Mouse (Mus musculus): ENCODE data around the gene Olfr221. TPM values are rescaled to one million over a fixed set of nuclear protein-coding genes. Genes with fewer than 3 reads are reported as not detected.

Olfr221 gene
- polyA plus RNA-seq, 1 experiment, result not detected

DNA sequence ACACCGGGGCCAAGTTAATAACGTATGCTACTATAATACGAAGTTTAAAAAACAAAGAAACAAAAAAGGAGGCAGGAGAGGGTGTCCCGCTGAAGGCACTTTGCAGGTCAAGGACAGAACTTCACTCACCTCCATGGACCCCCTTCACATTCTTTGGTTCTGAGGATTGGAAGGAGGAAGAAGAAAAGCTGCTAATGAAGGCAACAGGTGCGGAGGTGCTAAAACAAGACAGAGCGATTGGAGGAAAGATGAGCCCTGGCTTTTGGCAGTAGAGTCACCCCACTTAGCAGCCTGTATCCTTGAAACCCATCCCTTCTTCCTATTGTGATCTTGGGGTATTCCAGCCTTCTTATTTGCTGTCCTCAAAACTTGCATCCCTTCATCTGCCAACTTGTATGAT, 32.4 kb downstream of the Olfr221 start:
- Histone ChIP-seq H3K27ac (ENCODE audit: insufficient read depth, low read depth, low read length) (no peak overlapping the region), H3K27me3 (replicated peaks; ENCODE audit: control insufficient read depth, insufficient read depth, low read length) (no peaks in the 10 kb centered on the region), H3K4me1 (ENCODE audit: control insufficient read depth, insufficient read depth, low read length) (peaks cover 12% of the 10 kb centered on the region), H3K4me3 (ENCODE audit: insufficient read depth, low read depth, low read length) (no peak overlapping the region), H3K36me3 (ENCODE audit: control insufficient read depth, insufficient read depth, low read length) (no peaks in the 10 kb centered on the region; the same call in 1 of the 2 replicates)
- DNase-seq, result no peak
- no peak for TF ChIP-seq POLR2A (IDR thresholded peaks at IDR 0.05; ENCODE audit: low read depth, low read length)
- TF ChIP-seq CTCF (conservative IDR thresholded peaks at IDR 0.05; ENCODE audit: insufficient read depth, insufficient read length, low read depth, low read length), result no peak
- 81% methylated on average over 6 of the region's 6 CpGs for WGBS

DNA sequence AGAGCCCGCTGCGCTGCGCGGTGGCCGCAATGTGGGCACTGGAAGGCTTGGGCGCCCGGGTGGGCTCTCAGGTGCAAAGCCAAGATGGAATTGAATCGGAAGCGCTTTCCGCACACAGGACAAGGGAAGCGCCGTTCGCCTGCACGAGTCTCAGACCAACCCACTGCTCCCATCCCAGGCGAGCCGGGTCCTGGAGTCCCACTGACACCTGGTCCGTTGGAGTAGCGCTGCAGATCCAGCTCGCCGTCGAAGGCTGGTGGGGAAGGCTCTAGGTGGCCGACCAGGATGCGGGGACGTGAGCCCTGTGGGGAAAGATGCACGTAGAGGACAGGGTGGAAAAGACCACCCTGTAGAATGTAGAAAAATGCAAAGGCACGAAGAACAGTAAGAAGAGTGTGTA, 32.9 kb downstream of the Olfr221 start:
- TF ChIP-seq POLR2A (IDR thresholded peaks at IDR 0.05; ENCODE audit: low read depth, low read length) (no peak), CTCF (conservative IDR thresholded peaks at IDR 0.05; ENCODE audit: insufficient read depth, insufficient read length, low read depth, low read length) (no peak)
- Histone ChIP-seq H3K27ac (ENCODE audit: insufficient read depth, low read depth, low read length) (no peak overlapping the region), H3K27me3 (replicated peaks; ENCODE audit: control insufficient read depth, insufficient read depth, low read length) (no peaks in the 10 kb centered on the region), H3K4me3 (ENCODE audit: insufficient read depth, low read depth, low read length) (no peak overlapping the region), H3K4me1 (ENCODE audit: control insufficient read depth, insufficient read depth, low read length) (peaks cover 12% of the 10 kb centered on the region), H3K36me3 (ENCODE audit: control insufficient read depth, insufficient read depth, low read length) (no peaks in the 10 kb centered on the region; the same call in 1 of the 2 replicates)
- DNase-seq, result no peak
- 74% methylated on average over 26 of the region's 26 CpGs for WGBS

GRCm38 (mm10) chr14:52008321-52009203, 33.7 kb downstream of the Olfr221 start:
- H3K4me3 ChIP-seq (ENCODE audit: insufficient read depth, low read depth, low read length), result no peak overlapping the region
- no peaks in the 10 kb centered on the region; the same call in 1 of the 2 replicates for H3K36me3 ChIP-seq (ENCODE audit: control insufficient read depth, insufficient read depth, low read length)
- no peak overlapping the region for H3K27ac ChIP-seq (ENCODE audit: insufficient read depth, low read depth, low read length)
- peak; percentile 92 for DNase-seq
- no peaks in the 10 kb centered on the region for H3K27me3 ChIP-seq (replicated peaks; ENCODE audit: control insufficient read depth, insufficient read depth, low read length)
- 47% methylated on average over 38 of the region's 38 CpGs for WGBS
- peaks cover 12% of the 10 kb centered on the region for H3K4me1 ChIP-seq (ENCODE audit: control insufficient read depth, insufficient read depth, low read length)
- TF ChIP-seq POLR2A (IDR thresholded peaks at IDR 0.05; ENCODE audit: low read depth, low read length), result no peak
- TF ChIP-seq CTCF (conservative IDR thresholded peaks at IDR 0.05; ENCODE audit: insufficient read depth, insufficient read length, low read depth, low read length), result peak; percentile 98

- Histone ChIP-seq H3K27ac (ENCODE audit: insufficient read depth, low read depth, low read length) (no peak overlapping the region), H3K4me1 (ENCODE audit: control insufficient read depth, insufficient read depth, low read length) (peaks cover 12% of the 10 kb centered on the region), H3K36me3 (ENCODE audit: control insufficient read depth, insufficient read depth, low read length) (no peaks in the 10 kb centered on the region; the same call in 1 of the 2 replicates), H3K4me3 (ENCODE audit: insufficient read depth, low read depth, low read length) (no peak overlapping the region), H3K27me3 (replicated peaks; ENCODE audit: control insufficient read depth, insufficient read depth, low read length) (no peaks in the 10 kb centered on the region)
- DNase-seq, result no peak
- no peak for TF ChIP-seq POLR2A (IDR thresholded peaks at IDR 0.05; ENCODE audit: low read depth, low read length)
- TF ChIP-seq CTCF (conservative IDR thresholded peaks at IDR 0.05; ENCODE audit: insufficient read depth, insufficient read length, low read depth, low read length), result no peak
- WGBS, result 94% methylated on average over 23 of the region's 23 CpGs
These were observed 35.5 kb downstream of the Olfr221 start for GRCm38 (mm10) chr14:52006771-52007170.

GRCm38 (mm10) chr14:52006241-52006640, 36.0 kb downstream of the Olfr221 start:
- Histone ChIP-seq H3K4me1 (ENCODE audit: control insufficient read depth, insufficient read depth, low read length) (peaks cover 12% of the 10 kb centered on the region), H3K27ac (ENCODE audit: insufficient read depth, low read depth, low read length) (no peak overlapping the region), H3K4me3 (ENCODE audit: insufficient read depth, low read depth, low read length) (no peak overlapping the region), H3K27me3 (replicated peaks; ENCODE audit: control insufficient read depth, insufficient read depth, low read length) (no peaks in the 10 kb centered on the region), H3K36me3 (ENCODE audit: control insufficient read depth, insufficient read depth, low read length) (no peaks in the 10 kb centered on the region; the same call in 1 of the 2 replicates)
- 75% methylated on average over 8 of the region's 8 CpGs for WGBS
- no peak for TF ChIP-seq POLR2A (IDR thresholded peaks at IDR 0.05; ENCODE audit: low read depth, low read length)
- TF ChIP-seq CTCF (conservative IDR thresholded peaks at IDR 0.05; ENCODE audit: insufficient read depth, insufficient read length, low read depth, low read length), result peak; percentile 28; the same call in 1 of the 2 replicates
- DNase-seq, result no peak

DNA sequence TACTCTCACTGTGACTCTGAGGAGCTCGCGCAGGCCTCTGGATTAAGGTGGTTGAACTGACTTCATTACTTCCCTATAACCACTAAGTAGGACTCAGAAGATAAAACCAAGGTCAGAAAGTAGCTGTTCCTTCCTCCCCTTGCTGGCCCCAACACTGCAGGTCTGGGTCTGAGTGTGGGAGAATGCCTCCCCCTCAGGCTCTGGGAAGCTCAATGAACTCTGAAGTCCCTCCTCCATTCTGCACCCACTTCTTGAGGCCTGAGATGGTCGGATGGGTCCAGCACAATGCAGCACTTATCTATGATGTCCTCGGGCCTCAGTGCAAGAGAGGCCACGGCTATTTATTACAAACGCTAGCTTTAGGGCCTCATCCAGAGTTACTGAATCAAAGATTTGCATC, 36.6 kb downstream of the Olfr221 start:
- no peak for DNase-seq
- WGBS, result 65% methylated on average over 6 of the region's 6 CpGs
- H3K36me3 ChIP-seq (ENCODE audit: control insufficient read depth, insufficient read depth, low read length), result no peaks in the 10 kb centered on the region; the same call in 1 of the 2 replicates
- no peak overlapping the region for H3K27ac ChIP-seq (ENCODE audit: insufficient read depth, low read depth, low read length)
- no peak for TF ChIP-seq POLR2A (IDR thresholded peaks at IDR 0.05; ENCODE audit: low read depth, low read length)
- no peak overlapping the region for H3K4me3 ChIP-seq (ENCODE audit: insufficient read depth, low read depth, low read length)
- H3K4me1 ChIP-seq (ENCODE audit: control insufficient read depth, insufficient read depth, low read length), result peaks cover 8% of the 10 kb centered on the region
- no peaks in the 10 kb centered on the region for H3K27me3 ChIP-seq (replicated peaks; ENCODE audit: control insufficient read depth, insufficient read depth, low read length)

DNA sequence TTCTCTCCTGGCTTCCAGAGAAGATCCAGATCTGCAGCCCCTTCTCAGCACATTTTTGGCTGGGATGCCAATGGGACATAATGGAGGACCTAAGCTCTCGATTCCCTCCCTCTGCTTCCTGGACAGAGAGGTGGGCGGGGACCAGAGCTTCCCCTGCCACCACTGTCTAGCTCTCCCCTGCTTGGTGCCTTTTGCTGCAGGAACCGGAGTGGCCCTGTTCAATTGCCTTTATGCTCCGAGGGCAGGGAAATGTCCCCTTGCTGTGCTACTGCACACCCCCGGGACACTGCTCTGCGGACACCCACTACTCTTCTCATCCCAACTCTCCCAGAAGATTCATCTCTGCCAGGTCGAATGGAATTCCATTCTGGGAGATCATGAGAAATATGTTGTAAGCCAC, 37.1 kb downstream of the Olfr221 start:
- Histone ChIP-seq H3K4me1 (ENCODE audit: control insufficient read depth, insufficient read depth, low read length) (peaks cover 4% of the 10 kb centered on the region), H3K4me3 (ENCODE audit: insufficient read depth, low read depth, low read length) (no peak overlapping the region), H3K36me3 (ENCODE audit: control insufficient read depth, insufficient read depth, low read length) (no peaks in the 10 kb centered on the region; the same call in 1 of the 2 replicates), H3K27ac (ENCODE audit: insufficient read depth, low read depth, low read length) (no peak overlapping the region), H3K27me3 (replicated peaks; ENCODE audit: control insufficient read depth, insufficient read depth, low read length) (no peaks in the 10 kb centered on the region)
- no peak for DNase-seq
- WGBS, result 71% methylated on average over 7 of the region's 7 CpGs
- TF ChIP-seq CTCF (conservative IDR thresholded peaks at IDR 0.05; ENCODE audit: insufficient read depth, insufficient read length, low read depth, low read length) (no peak), POLR2A (IDR thresholded peaks at IDR 0.05; ENCODE audit: low read depth, low read length) (no peak)

All from kidney, adult 2 months (tissue).